Mouse (Mus musculus) heart, embryonic 10.5 days (tissue): ENCODE data around the gene Rnf166. TPM values are rescaled to one million over a fixed set of nuclear protein-coding genes. Genes with fewer than 3 reads are reported as not detected.

Experiments
- DNase-seq: peaks from one replicate; pipeline ENCODE4 v3.0.0-alpha.2; 2017; ENCODE audit warnings: low spot score
- H3K27ac ChIP-seq: fragments of 300-500 bp; sonication (generic); 2 replicates; pipeline ENCODE4 v1.5.1; 2016; ENCODE audit warnings: mild to moderate bottlenecking
- H3K27me3 ChIP-seq: fragments of 300-500 bp; sonication (generic); 2 replicates; pipeline ENCODE4 v1.6.1; 2016; ENCODE audit warnings: mild to moderate bottlenecking; ENCODE audit not compliant: poor library complexity, insufficient read depth, severe bottlenecking
- H3K36me3 ChIP-seq: fragments of 300-500 bp; sonication (generic); 2 replicates; pipeline ENCODE4 v1.6.1; 2016; ENCODE audit warnings: mild to moderate bottlenecking, moderate library complexity
- H3K4me1 ChIP-seq: fragments of 300-500 bp; sonication (generic); 2 replicates; pipeline ENCODE4 v1.6.1; 2016; ENCODE audit warnings: mild to moderate bottlenecking
- H3K4me3 ChIP-seq: fragments of 300-500 bp; sonication (generic); 2 replicates; pipeline ENCODE4 v1.5.1; 2016; ENCODE audit warnings: mild to moderate bottlenecking, moderate library complexity
- H3K9me3 ChIP-seq: fragments of 300-500 bp; sonication (generic); 2 replicates; pipeline ENCODE4 v1.6.1; 2016; ENCODE audit warnings: mild to moderate bottlenecking, moderate library complexity
- WGBS: fragments of 180-500 bp; shearing (Covaris S2); methylation state at CpG from one replicate; pipeline ENCODE4 v1.1.7; 2016; 5-methylcytosine and 5-hydroxymethylcytosine counted together
- polyA plus RNA-seq: library from polyadenylated mRNA; unstranded; fragments of >200 nt; fragmentation: Nextera tagmentation; extraction: Ambion mirVana; gene quantifications from 2 replicates; pipeline ENCODE4 v1.2.1, GENCODE M21; 2016

Gene Rnf166
- 37.1 and 38.8 TPM in 2 replicates for polyA plus RNA-seq

DNA sequence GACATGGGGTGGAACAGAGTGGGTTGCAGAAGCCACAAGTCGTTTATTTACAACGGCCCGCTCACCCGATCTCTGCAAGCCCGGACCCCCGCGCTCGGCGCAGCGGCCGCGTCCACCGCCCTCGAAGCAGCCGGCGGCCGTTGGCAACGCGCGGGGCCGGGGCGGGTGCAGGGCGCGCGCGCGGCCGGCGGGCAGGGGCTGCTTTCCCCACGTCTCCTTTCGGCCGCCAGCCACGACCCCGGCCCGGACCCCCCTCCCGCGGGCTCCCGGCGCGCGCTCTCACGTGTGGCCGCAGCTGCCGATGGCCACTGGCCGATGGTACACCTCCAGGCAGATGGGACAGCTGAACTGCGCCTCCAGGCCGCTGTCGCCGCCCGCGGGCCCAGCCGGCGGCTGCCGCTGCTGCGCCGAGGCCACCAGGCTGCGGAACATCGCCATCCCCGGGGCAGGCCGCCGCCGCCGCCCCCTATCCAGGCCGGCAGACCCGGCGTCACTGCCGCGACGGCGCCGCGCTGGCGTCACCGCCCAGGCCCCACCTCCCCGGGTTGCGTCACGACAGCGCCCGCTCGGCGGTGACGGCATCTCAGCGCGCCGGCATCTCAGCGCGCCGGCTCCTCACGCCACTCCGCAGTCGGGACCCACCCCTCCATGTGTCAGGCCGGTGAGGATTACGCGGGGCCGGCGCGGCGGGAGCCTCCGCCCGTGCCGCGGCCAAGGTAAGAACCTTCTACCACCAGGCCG lies at the start of gene Rnf166, which contains the start of gene Ctu2:
Gene Rnf166 (minus strand): TSS at position 485 of the 741 bp plus-strand sequence.
Gene Ctu2 (plus strand): TSS at position 564 of the 741 bp plus-strand sequence.
- Histone ChIP-seq H3K4me3 (peak within 1 kb of the TSS; percentile 98), H3K27ac (peak within 1 kb of the TSS; percentile 92), H3K36me3 (peaks cover 60% of the 10 kb centered on the region), H3K27me3 (no peaks in the 10 kb centered on the region), H3K9me3 (no peaks in the 10 kb centered on the region), H3K4me1 (peaks cover 28% of the 10 kb centered on the region)
- DNase-seq = peak; percentile 93
- under 1% methylated on average over 103 of the region's 103 CpGs for WGBS

DNA sequence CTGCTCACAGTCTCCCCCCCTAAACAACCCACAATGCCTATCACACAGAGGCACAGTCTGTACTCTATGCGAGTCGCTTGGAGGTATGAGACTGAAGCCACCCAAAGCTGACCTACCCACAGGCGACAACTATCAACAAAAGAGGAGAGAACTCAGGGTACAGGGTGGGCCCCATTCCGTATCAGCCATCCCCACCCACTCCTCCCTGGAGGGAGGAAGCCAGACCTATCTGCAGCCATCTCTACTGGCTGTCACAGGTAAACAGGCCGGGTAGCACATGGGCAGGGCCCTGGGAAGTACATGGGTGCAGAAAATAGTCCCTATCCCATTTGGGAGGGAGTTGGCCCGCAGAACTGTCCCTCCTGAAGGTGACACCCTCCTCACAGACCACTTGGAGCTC lies 49.1 kb upstream of the Rnf166 start:
- Histone ChIP-seq H3K4me1 (peaks cover 78% of the 10 kb centered on the region), H3K36me3 (peaks cover 21% of the 10 kb centered on the region), H3K27ac (peak overlapping the region; percentile 87), H3K4me3 (peak overlapping the region; percentile 24), H3K27me3 (no peaks in the 10 kb centered on the region), H3K9me3 (no peaks in the 10 kb centered on the region)
- 55% methylated on average over 6 of the region's 6 CpGs for WGBS
- no peak for DNase-seq

DNA sequence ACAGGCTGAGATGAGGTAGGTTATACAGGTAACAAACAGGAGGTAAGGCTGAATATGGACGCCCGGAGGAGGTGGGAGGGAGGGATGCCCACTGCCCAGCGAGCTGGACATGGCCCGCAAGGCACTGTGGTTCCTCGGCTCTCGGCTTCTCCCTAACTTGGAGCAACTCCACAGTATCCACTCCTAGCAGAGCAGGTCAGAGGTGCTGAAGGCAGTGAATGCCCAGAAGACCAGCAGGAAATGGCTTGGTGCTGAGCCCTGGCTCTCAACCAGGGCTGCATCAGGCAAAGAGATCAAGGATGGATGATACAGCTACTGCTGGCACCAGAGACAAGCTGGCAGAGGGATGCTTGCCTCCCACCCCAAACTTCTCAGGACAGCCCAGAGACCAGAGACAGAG lies 48.6 kb upstream of the Rnf166 start:
- Histone ChIP-seq H3K4me1 (peaks cover 80% of the 10 kb centered on the region), H3K9me3 (no peaks in the 10 kb centered on the region), H3K27ac (peak overlapping the region; percentile 87), H3K4me3 (no peak overlapping the region; the same call in 1 of the 2 replicates), H3K27me3 (no peaks in the 10 kb centered on the region), H3K36me3 (peaks cover 18% of the 10 kb centered on the region)
- WGBS = 79% methylated on average over 6 of the region's 6 CpGs
- no peak for DNase-seq

DNA sequence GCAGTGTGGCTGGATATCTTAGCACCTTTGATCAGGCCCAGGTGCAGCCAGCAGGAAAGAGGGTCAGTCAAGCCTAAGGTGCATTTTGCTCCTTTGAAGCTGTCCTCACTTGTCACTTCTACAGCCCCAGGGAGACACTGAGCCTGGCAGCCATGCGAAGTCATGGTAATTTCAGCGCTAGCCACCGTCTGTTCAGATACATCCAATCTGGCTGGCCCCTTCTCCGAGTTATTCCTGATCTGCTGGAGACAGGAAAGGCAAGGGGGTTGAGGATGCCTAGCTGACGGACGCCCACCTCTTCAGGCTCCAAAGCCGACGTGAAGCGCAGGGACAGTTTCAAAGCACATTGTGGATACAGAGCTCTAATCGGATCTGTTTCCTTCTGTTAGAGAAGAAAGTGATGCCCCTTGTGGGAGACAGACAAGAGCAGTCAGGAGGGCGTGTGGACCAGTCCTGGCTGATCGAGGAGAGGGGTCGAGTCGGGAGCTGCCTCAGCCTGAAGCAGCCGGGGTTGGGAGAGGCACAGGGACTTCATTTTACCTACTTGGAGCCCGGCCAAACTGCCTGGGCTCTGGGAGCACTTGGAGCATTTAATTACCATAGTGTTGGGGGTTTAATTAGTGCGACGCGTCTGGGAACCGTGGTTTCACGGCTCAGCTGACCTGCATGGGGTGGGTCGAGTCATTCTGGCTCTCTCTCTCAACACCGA lies 47.9 kb upstream of the Rnf166 start:
- Histone ChIP-seq H3K27ac (peak overlapping the region; percentile 87), H3K9me3 (no peaks in the 10 kb centered on the region), H3K4me1 (peaks cover 82% of the 10 kb centered on the region), H3K27me3 (no peaks in the 10 kb centered on the region), H3K4me3 (peak overlapping the region; percentile 45), H3K36me3 (peaks cover 11% of the 10 kb centered on the region)
- no peak for DNase-seq
- WGBS = 21% methylated on average over 23 of the region's 23 CpGs

DNA sequence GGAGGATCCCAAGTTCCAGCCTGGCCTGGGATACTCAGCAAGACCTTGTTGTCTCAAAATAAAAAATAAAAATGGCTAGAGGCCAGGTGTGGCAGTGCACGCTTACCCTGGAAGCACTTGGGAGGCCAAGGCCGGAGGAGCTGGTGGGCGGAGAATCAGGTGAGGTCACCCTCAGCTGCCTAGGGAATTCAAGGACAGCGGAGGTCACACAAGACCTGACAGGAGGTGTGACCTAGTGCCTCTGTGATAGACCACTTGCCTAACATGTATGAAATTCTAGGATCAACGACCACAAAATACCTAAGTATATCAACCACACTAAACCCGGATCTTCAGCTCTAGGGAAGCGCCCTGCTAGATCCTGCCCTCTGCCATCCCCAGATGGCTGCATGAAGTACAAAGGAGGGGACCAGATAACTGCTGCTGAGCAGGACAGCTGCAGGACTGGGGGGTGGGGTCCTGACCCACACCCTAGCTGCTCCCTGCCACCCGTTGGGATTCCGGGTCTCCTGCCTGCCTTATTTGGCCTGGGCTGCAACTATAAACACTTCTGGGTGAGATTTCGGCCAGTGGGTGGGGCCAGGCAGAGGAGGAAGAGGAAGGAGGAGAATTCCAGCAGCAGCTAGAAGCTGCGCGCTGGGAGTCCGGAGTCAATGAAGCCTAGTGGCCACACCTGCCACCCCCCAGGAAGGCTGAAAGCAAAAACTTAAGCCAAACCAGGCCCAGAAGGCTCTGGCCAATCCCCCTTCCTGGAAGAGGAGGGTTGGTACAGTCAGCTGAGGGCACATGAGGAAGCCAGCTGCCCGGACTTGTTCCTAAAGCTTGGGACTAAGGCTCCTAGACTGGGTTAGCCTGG lies 47.2 kb upstream of the Rnf166 start:
- Histone ChIP-seq H3K36me3 (peaks cover 6% of the 10 kb centered on the region; the same call in 1 of the 2 replicates), H3K27me3 (no peaks in the 10 kb centered on the region), H3K4me3 (peak overlapping the region; percentile 45), H3K9me3 (no peaks in the 10 kb centered on the region), H3K27ac (peak overlapping the region; percentile 87), H3K4me1 (peaks cover 88% of the 10 kb centered on the region)
- peak; percentile 87 for DNase-seq
- WGBS = 29% methylated on average over 14 of the region's 14 CpGs

DNA sequence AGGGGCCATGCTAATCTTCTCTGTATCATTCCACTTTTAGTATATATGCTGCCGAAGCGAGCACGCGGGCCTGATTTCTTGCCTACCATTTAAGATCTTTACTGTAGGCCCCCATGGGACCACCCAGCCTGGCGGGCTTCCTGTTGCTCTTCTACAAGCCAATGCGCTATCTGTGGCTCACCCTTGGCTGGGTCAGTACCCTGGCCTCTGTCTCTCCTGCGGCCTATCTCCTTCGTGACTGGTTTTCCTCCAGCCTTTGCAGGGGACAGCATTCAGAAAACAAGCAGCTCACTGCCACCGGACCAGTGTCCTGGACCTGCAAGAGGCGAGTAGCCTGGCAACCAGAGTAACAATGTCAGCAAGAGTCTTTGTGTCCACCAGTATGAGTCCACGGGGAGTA lies 44.7 kb upstream of the Rnf166 start:
- Histone ChIP-seq H3K4me3 (no peak overlapping the region), H3K27ac (peak overlapping the region; percentile 72), H3K27me3 (no peaks in the 10 kb centered on the region), H3K36me3 (0 out of 2 replicates have a peak, but pooled peaks cover 3% of the 10 kb centered on the region), H3K4me1 (peaks cover 86% of the 10 kb centered on the region), H3K9me3 (no peaks in the 10 kb centered on the region)
- DNase-seq = no peak
- WGBS = 40% methylated on average over 11 of the region's 11 CpGs

DNA sequence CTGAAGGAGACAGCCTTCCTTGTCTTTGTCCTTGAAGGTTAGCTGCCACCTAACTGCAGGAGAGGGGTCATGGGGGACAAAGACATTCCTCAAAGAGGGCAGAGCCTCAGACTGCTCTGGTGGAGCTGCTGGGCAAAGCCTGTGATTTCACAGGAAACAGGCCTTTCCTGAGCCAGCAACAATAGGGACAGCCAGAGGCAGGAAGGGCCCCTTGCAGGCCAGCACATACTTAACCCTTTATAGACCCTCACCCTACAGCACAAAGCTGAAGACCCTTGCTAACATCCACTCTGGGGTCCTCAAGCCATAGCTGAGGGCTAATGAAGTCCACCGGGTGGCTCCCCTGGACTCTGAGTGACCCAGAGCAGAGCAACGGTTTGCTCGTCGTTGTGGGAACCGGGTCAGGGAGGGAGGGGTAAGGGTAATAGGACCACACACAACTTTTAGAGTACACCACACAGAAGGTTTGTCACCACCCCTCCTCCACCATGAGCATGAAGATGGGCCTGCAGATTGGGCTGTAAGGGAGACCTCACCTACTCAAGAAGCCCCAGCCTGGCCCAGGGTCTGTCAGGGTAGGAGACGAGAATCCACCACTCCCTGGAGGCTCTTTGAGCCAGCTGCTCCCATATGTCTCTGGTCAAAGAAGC lies 41.8 kb upstream of the Rnf166 start:
- H3K36me3 ChIP-seq = peaks cover 14% of the 10 kb centered on the region
- H3K27ac ChIP-seq = peak overlapping the region; percentile 90
- peak overlapping the region; percentile 22; the same call in 1 of the 2 replicates for H3K4me3 ChIP-seq
- no peak for DNase-seq
- peaks cover 83% of the 10 kb centered on the region for H3K4me1 ChIP-seq
- WGBS = 29% methylated on average over 6 of the region's 6 CpGs
- no peaks in the 10 kb centered on the region for H3K27me3 ChIP-seq
- no peaks in the 10 kb centered on the region for H3K9me3 ChIP-seq

DNA sequence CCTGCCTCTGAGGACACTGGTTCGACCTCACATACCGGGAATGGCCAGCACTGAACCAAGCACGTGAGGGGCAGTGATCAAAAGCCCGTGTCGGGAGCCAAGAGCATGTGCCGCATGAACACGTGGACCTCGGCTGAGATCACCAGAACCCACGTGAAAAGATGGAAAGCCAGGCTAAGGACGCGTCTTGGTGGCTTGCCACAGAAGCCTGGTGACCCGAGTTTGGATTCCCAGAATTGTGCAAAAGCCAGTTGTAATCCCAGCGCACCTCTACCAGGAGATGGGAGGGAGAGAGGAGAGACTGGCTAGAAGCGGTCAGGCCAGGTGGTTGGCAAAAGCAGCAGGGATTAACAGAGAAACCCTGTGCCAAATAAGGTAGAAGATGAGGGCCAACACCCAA lies 39.8 kb upstream of the Rnf166 start:
- 85% methylated on average over 14 of the region's 14 CpGs for WGBS
- H3K36me3 ChIP-seq = peaks cover 26% of the 10 kb centered on the region
- DNase-seq = no peak
- H3K4me3 ChIP-seq = no peak overlapping the region
- H3K27ac ChIP-seq = peak overlapping the region; percentile 43; the same call in 1 of the 2 replicates
- H3K27me3 ChIP-seq = no peaks in the 10 kb centered on the region
- H3K9me3 ChIP-seq = no peaks in the 10 kb centered on the region
- peaks cover 95% of the 10 kb centered on the region for H3K4me1 ChIP-seq

DNA sequence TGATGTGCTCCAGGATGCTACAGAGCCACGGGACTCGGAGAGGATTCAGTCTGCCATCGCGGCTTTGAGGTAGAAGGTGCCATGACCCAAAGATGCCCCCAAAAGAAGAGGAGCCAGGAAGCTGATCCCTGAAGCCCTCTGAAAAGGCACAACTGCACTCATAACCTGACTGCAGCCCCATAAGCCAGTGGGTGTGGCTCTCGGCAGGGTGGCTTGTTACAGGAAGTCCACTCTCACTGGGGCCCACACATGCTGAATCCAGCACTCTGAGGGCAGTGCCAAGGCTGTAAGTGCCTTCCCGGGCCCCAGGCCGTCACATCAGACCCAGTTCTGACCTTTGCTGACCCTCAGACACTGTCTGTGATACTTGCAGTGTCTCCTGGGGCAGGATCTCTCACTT lies 36.5 kb upstream of the Rnf166 start:
- no peak for DNase-seq
- Histone ChIP-seq H3K4me1 (peaks cover 78% of the 10 kb centered on the region), H3K4me3 (no peak overlapping the region), H3K9me3 (no peaks in the 10 kb centered on the region), H3K36me3 (peaks cover 47% of the 10 kb centered on the region), H3K27ac (peak overlapping the region; percentile 43; the same call in 1 of the 2 replicates), H3K27me3 (no peaks in the 10 kb centered on the region)
- 70% methylated on average over 7 of the region's 7 CpGs for WGBS

DNA sequence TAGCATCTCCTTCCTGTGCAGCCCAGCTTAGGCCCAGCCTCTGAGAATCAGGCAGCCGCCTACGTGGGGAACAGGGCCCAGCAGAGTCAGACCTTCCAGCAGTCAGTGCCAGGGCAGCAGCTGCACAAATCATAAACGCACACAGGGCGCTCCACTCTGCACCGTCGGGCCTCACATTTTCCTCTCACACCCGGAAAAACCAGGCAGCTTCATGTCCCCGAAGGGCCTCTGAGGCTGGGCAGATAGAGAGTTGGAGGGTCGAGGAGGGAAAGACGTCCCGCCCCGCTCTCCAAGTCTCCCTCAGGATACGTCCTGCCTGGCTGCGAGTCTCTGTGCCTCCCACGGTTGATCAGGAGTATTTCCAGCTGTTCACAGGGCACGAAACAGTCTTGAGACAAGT lies 35.7 kb upstream of the Rnf166 start:
- no peak overlapping the region for H3K4me3 ChIP-seq
- peak; percentile 74 for DNase-seq
- no peaks in the 10 kb centered on the region for H3K27me3 ChIP-seq
- H3K36me3 ChIP-seq = peaks cover 51% of the 10 kb centered on the region
- H3K9me3 ChIP-seq = no peaks in the 10 kb centered on the region
- peaks cover 69% of the 10 kb centered on the region for H3K4me1 ChIP-seq
- WGBS = 64% methylated on average over 16 of the region's 16 CpGs
- H3K27ac ChIP-seq = peak overlapping the region; percentile 37; the same call in 1 of the 2 replicates

DNA sequence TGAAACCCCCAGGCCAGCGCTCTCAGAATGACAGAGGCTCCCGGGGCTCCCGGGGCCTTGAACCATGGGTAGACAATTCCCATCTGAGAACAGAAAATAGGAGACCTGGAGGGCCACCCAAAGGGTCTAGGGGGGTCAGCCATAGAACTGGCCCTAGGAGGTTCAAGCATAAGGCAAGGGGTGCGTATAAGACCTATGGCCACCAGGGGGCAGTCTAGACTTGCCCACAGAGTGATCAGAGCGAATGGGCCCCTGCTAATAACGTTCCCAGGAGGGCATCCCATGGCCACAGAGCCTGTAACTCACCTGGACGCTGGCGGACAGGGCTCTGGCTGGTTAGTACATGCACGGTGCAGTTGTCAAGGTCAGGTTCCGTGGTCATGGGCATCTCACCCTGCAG lies 25.0 kb upstream of the Rnf166 start:
- WGBS = 38% methylated on average over 10 of the region's 10 CpGs
- Histone ChIP-seq H3K27me3 (no peaks in the 10 kb centered on the region), H3K4me1 (peaks cover 26% of the 10 kb centered on the region), H3K27ac (no peak overlapping the region), H3K9me3 (no peaks in the 10 kb centered on the region), H3K36me3 (peaks cover 86% of the 10 kb centered on the region), H3K4me3 (no peak overlapping the region)
- peak; percentile 91 for DNase-seq

DNA sequence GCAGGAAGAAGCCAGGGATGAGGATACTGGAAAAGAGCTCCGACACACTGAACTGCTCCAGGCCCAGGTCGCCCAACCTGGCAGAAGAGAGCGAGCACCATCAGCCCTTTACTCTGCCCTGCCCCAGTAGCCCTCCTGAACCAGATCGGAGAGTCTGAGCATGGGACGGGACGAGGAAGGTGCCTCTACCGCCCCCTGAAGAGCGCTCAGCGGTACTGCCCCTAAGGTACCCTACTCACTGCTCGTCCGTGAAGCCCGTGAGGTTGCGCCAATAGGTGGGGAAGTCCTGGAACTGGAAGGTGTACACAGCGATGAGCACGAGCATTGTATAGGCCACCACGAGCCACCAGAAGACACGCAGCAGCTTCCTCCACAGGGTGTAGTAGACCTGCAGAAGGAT lies 22.0 kb upstream of the Rnf166 start:
- Histone ChIP-seq H3K27ac (peak overlapping the region; percentile 50), H3K4me3 (no peak overlapping the region), H3K27me3 (no peaks in the 10 kb centered on the region), H3K4me1 (peaks cover 14% of the 10 kb centered on the region), H3K9me3 (no peaks in the 10 kb centered on the region), H3K36me3 (peaks cover 95% of the 10 kb centered on the region)
- DNase-seq = no peak
- 77% methylated on average over 17 of the region's 17 CpGs for WGBS
